Mouse (Mus musculus) heart, adult 2 months (tissue): ENCODE measurements around the gene Dnajb13.

Source experiments
- CTCF ChIP-seq: fragments of 200-600 bp; IDR thresholded peaks from 2 replicates; pipeline ENCODE4 v1.8.1; 2022; ENCODE audit warnings: antibody characterized with exemption, mild to moderate bottlenecking, moderate library complexity
- EP300 ChIP-seq: fragments of 200-500 bp; IDR thresholded peaks from 2 replicates; pipeline ENCODE4 v1.6.1; 2011; ENCODE audit warnings: low read depth, low read length, control low read depth; ENCODE audit not compliant: insufficient read depth

DNA sequence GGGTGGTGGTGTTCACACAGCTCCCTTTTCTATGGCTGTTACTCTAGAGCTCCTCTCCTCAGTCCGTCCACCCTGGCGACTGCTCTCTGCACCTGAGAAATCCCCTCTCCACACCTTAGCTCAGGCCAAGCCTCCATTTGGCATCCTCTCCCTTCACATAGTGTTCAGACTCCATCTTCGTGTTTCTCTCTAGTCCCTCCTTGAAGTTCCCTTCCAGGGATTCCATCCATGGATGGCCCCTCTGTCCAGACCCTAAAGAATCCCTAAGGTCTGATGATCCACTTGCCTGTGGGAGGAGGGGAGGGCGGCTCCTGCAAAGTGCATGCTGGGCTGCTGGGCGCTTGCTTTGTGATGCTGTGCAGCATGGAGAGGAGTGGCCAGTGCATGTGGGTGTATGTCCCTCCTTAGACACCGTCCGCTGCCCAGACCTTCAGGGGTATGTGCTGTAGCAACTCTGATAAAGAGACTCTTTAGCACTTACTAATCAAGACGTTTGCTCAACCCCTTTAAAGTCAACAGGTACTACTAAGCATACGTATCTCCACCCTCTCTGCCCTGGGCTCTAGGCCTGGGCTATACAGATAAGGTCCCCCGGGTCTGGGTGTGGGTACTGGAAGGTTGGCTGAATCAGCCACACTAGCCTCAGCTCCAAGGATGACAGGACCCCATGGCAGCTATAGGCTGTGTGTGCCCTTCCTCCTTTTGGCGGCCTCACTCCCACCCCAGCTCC, 47.8 kb downstream of the Dnajb13 start:
- TF ChIP-seq CTCF (no peak), EP300 (no peak)
